Mouse (Mus musculus) CH12.LX (cell line): ENCODE measurements around the gene Ncor2. TPM values are rescaled to one million over a fixed set of nuclear protein-coding genes. Genes with fewer than 3 reads are reported as not detected.

ENCODE experiments used
- DNase-seq: peaks from one replicate; pipeline ENCODE4 v3.0.0-alpha.2; 2013; ENCODE audit errors: extremely low read depth
- H3K27ac ChIP-seq: 2 replicates; pipeline ENCODE4 v1.5.1; 2012; ENCODE audit warnings: low read depth, mild to moderate bottlenecking, control low read depth, moderate library complexity; ENCODE audit not compliant: insufficient read depth
- H3K27me3 ChIP-seq: replicated peaks from 2 replicates; pipeline ENCODE3; 2012; ENCODE audit warnings: inconsistent platforms
- H3K36me3 ChIP-seq, 2 experiments: replicated peaks in 1 of 2; 2 replicates each; pipeline versions ENCODE3 to v1.6.1; 2012; ENCODE audit warnings: inconsistent platforms in 1 of 2, low read length in 1 of 2, mild to moderate bottlenecking in 1 of 2, mixed read lengths in 1 of 2, moderate library complexity in 1 of 2; ENCODE audit not compliant: control insufficient read depth in 1 of 2, insufficient read depth in 1 of 2
- H3K4me1 ChIP-seq, 2 experiments: 2 replicates each; pipeline ENCODE4 v1.6.1; 2012; ENCODE audit warnings: inconsistent platforms in 1 of 2, moderate library complexity in 1 of 2; ENCODE audit not compliant: insufficient read depth in 2 of 2, control insufficient read depth in 1 of 2
- H3K4me2 ChIP-seq: 2 replicates; pipeline ENCODE4 v1.6.1; 2012; ENCODE audit warnings: low read depth, mild to moderate bottlenecking, control low read depth; ENCODE audit not compliant: poor library complexity, insufficient read depth, severe bottlenecking
- H3K4me3 ChIP-seq, 3 experiments: fragments of 150-350 bp in 1 of 3; sonication (generic) in 1 of 3; replicated peaks in 1 of 3; 2 replicates each; pipeline versions ENCODE3 to v1.5.1; 2011 to 2012; ENCODE audit warnings: low read depth in 2 of 3, low read length in 2 of 3, mild to moderate bottlenecking in 2 of 3, moderate library complexity in 2 of 3, control low read depth in 1 of 3, improper control_type of control experiment in 1 of 3, inconsistent platforms in 1 of 3, mixed read lengths in 1 of 3; ENCODE audit not compliant: poor library complexity in 1 of 3
- H3K79me2 ChIP-seq: replicated peaks from 2 replicates; pipeline ENCODE4 v1.6.1; 2012; ENCODE audit warnings: mild to moderate bottlenecking, moderate library complexity; ENCODE audit not compliant: control insufficient read depth, poor library complexity, insufficient read depth, severe bottlenecking; ENCODE audit errors: extremely low read depth
- H3K9ac ChIP-seq: 2 replicates; pipeline ENCODE4 v1.6.1; 2012; ENCODE audit warnings: low read depth, mild to moderate bottlenecking, control low read depth, moderate library complexity; ENCODE audit not compliant: insufficient read depth
- H3K9me3 ChIP-seq: replicated peaks from 2 replicates; pipeline ENCODE3; 2012; ENCODE audit warnings: low read length, inconsistent platforms, mixed read lengths
- CHD1 ChIP-seq: IDR thresholded peaks from 2 replicates; pipeline ENCODE4 v1.6.1; 2012; ENCODE audit warnings: low read depth, low read length, improper control_type of control experiment, inconsistent platforms
- CHD2 ChIP-seq: IDR thresholded peaks from 2 replicates; pipeline ENCODE4 v1.6.1; 2011; ENCODE audit warnings: low read length, improper control_type of control experiment
- CTCF ChIP-seq, 2 experiments: IDR thresholded peaks in 1 of 2; conservative IDR thresholded peaks in 1 of 2; 2 replicates each; pipeline ENCODE4 v1.5.1; 2011 to 2012; ENCODE audit warnings: low read depth in 2 of 2, low read length in 2 of 2, improper control_type of control experiment in 1 of 2, inconsistent platforms in 1 of 2, mild to moderate bottlenecking in 1 of 2, moderate library complexity in 1 of 2
- EP300 ChIP-seq: IDR thresholded peaks from 2 replicates; pipeline ENCODE4 v1.6.1; 2011; ENCODE audit warnings: low read length, improper control_type of control experiment
- ETS1 ChIP-seq: conservative IDR thresholded peaks from 2 replicates; pipeline ENCODE4 v1.6.1; 2012; ENCODE audit warnings: low read depth, mild to moderate bottlenecking, inconsistent platforms, low read length, improper control_type of control experiment, moderate library complexity
- GABPA ChIP-seq: IDR thresholded peaks from 2 replicates; pipeline ENCODE4 v1.6.1; 2012; ENCODE audit warnings: low read depth, low read length, improper control_type of control experiment, inconsistent platforms; ENCODE audit not compliant: insufficient replicate concordance
- HCFC1 ChIP-seq: IDR thresholded peaks from 2 replicates; pipeline ENCODE4 v1.6.1; 2012; ENCODE audit warnings: low read depth, mild to moderate bottlenecking, inconsistent platforms, low read length, improper control_type of control experiment
- IRF4 ChIP-seq: IDR thresholded peaks from 2 replicates; pipeline ENCODE4 v1.6.1; 2014; ENCODE audit warnings: low read depth, mild to moderate bottlenecking, inconsistent platforms, low read length, improper control_type of control experiment
- KAT2A ChIP-seq: IDR thresholded peaks from 2 replicates; pipeline ENCODE4 v1.6.1; 2012; ENCODE audit warnings: low read length, improper control_type of control experiment, inconsistent platforms; ENCODE audit not compliant: insufficient replicate concordance
- MAX ChIP-seq: IDR thresholded peaks from 2 replicates; pipeline ENCODE4 v1.6.1; 2011; ENCODE audit warnings: low read length, improper control_type of control experiment
- MAZ ChIP-seq: IDR thresholded peaks from 2 replicates; pipeline ENCODE4 v1.6.1; 2012; ENCODE audit warnings: low read depth, mild to moderate bottlenecking, inconsistent platforms, low read length, improper control_type of control experiment, moderate library complexity
- MEF2A ChIP-seq: IDR thresholded peaks from 2 replicates; pipeline ENCODE4 v1.6.1; 2014; ENCODE audit warnings: low read depth, mild to moderate bottlenecking, inconsistent platforms, low read length, improper control_type of control experiment, borderline replicate concordance
- MXI1 ChIP-seq: IDR thresholded peaks from 2 replicates; pipeline ENCODE4 v1.6.1; 2011; ENCODE audit warnings: mild to moderate bottlenecking, low read depth, low read length, improper control_type of control experiment
- NELFE ChIP-seq: IDR thresholded peaks from 2 replicates; pipeline ENCODE4 v1.6.1; 2011; ENCODE audit warnings: low read depth, low read length, improper control_type of control experiment
- NRF1 ChIP-seq: IDR thresholded peaks from 2 replicates; pipeline ENCODE4 v1.6.1; 2014; ENCODE audit warnings: low read depth, mild to moderate bottlenecking, inconsistent platforms, low read length, improper control_type of control experiment, moderate library complexity
- POLR2A ChIP-seq: IDR thresholded peaks from 2 replicates; pipeline ENCODE4 v1.6.1; 2011; ENCODE audit warnings: low read depth, mild to moderate bottlenecking, improper control_type of control experiment, low read length
- SIN3A ChIP-seq: IDR thresholded peaks from 2 replicates; pipeline ENCODE4 v1.6.1; 2012; ENCODE audit warnings: low read length, improper control_type of control experiment, inconsistent platforms
- TCF12 ChIP-seq: IDR thresholded peaks from 2 replicates; pipeline ENCODE4 v1.6.1; 2014; ENCODE audit warnings: low read depth, mild to moderate bottlenecking, inconsistent platforms, low read length, improper control_type of control experiment
- UBTF ChIP-seq: IDR thresholded peaks from 2 replicates; pipeline ENCODE4 v1.6.1; 2012; ENCODE audit warnings: low read depth, mild to moderate bottlenecking, inconsistent platforms, low read length, improper control_type of control experiment, moderate library complexity
- USF1 ChIP-seq: IDR thresholded peaks from 2 replicates; pipeline ENCODE4 v1.6.1; 2014; ENCODE audit warnings: low read depth, mild to moderate bottlenecking, inconsistent platforms, low read length, improper control_type of control experiment
- USF2 ChIP-seq: conservative IDR thresholded peaks from 2 replicates; pipeline ENCODE4 v1.6.1; 2011; ENCODE audit warnings: low read depth, low read length, improper control_type of control experiment
- ZC3H11A ChIP-seq: IDR thresholded peaks from 2 replicates; pipeline ENCODE4 v1.6.1; 2012; ENCODE audit warnings: low read depth, mild to moderate bottlenecking, inconsistent platforms, low read length, improper control_type of control experiment
- ZKSCAN1 ChIP-seq: IDR thresholded peaks from 2 replicates; pipeline ENCODE4 v1.6.1; 2012; ENCODE audit warnings: low read depth, inconsistent platforms, low read length, improper control_type of control experiment, borderline replicate concordance
- ZMIZ1 ChIP-seq: IDR thresholded peaks from 2 replicates; pipeline ENCODE4 v1.6.1; 2012; ENCODE audit warnings: low read depth, mild to moderate bottlenecking, inconsistent platforms, low read length, improper control_type of control experiment
- dilution Hi-C: fragments of 300-500 bp; cut with MboI; formaldehyde crosslinking; loops from 2 replicates; pipeline ENCODE4 v1.14.3; 2020; ENCODE audit warnings: low sequenced_read_pairs; ENCODE audit not compliant: extremely low pct_unique_long_range_greater_than_20kb, extremely low pct_ligation_motif_present
- in situ Hi-C: fragments of 300-500 bp; cut with MboI; formaldehyde crosslinking; loops from 3 replicates; pipeline ENCODE4 v1.14.3; 2019; ENCODE audit warnings: low sequenced_read_pairs, low pct_ligation_motif_present, low pct_unique_long_range_greater_than_20kb, mixed read lengths
- polyA plus RNA-seq: library from polyadenylated mRNA; unstranded; fragments of >175 nt; gene quantifications from 2 replicates; pipeline ENCODE4 v1.2.1, GENCODE M21; 2012; ENCODE audit warnings: low read depth; ENCODE audit not compliant: insufficient read length
- total RNA-seq, 2 experiments: library from RNA; depleted of rRNA; stranded (reverse); fragments of 300-350 nt in 1 of 2; fragments of >200 nt in 1 of 2; gene quantifications; 2 replicates each; pipeline ENCODE4 v1.2.3; 2012 to 2014

Gene Ncor2
- total and polyA plus RNA-seq, 3 experiments, result 3.9 to 44.7 (median 10.8) TPM

DNA sequence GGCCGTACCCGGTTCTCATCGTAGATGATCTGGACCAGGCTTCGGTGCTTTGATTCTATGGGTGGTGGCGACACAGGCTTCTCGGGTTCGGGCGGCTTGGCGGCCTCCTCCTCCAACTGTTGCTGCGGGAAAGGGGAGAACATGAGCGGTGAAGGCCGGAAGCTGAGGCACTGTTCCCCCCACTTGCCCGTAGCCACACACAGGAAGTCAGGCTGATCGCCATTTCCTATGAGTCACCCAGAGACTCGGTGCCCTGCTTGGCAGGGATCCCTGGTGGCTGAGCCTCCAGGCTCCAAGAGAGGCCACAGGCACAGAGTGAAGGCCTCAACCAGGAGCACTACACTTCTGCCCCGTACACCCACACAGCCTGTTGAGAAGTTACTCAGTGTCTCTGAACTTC is 72.8 kb downstream of the Ncor2 start:
- peaks cover 2 to 15% of the 10 kb centered on the region in 2 experiments; a peak in 3 of 4 replicates for H3K4me1 ChIP-seq
- dilution Hi-C loops (no loop called here), in situ Hi-C loops (loop anchor here (5.0 kb wide), 1 partner anchor 199 kb away; no protein-coding TSS in a partner anchor)
- H3K27ac ChIP-seq, result no peak overlapping the region
- H3K4me2 ChIP-seq, result no peak overlapping the region
- no peaks in the 10 kb centered on the region for H3K27me3 ChIP-seq
- no peak overlapping the region for H3K4me3 ChIP-seq
- no peaks in the 10 kb centered on the region for H3K79me2 ChIP-seq
- H3K9ac ChIP-seq, result no peak overlapping the region
- TF ChIP-seq POLR2A, result no peak
- TF ChIP-seq IRF4, result no peak
- TF ChIP-seq HCFC1, result no peak
- TF ChIP-seq TCF12, result no peak
- TF ChIP-seq ZC3H11A, result no peak
- no peak for TF ChIP-seq CHD1
- TF ChIP-seq KAT2A, result no peak
- no peak for TF ChIP-seq ZKSCAN1
- no peak for TF ChIP-seq SIN3A
- no peak for TF ChIP-seq MEF2A
- TF ChIP-seq CTCF (conservative IDR thresholded peaks at IDR 0.05 in 1 of 2, IDR thresholded peaks at IDR 0.05 in 1 of 2; ENCODE audit: low read depth in 2 of 2, low read length in 2 of 2), result no peak
- no peak for TF ChIP-seq UBTF
- TF ChIP-seq ZMIZ1, result no peak
- TF ChIP-seq EP300, result no peak
- no peak for TF ChIP-seq USF2
- no peak for TF ChIP-seq USF1
- H3K9me3 ChIP-seq, result no peaks in the 10 kb centered on the region
- DNase-seq, result no peak
- peaks cover 56 to 97% of the 10 kb centered on the region in 2 experiments for H3K36me3 ChIP-seq

DNA sequence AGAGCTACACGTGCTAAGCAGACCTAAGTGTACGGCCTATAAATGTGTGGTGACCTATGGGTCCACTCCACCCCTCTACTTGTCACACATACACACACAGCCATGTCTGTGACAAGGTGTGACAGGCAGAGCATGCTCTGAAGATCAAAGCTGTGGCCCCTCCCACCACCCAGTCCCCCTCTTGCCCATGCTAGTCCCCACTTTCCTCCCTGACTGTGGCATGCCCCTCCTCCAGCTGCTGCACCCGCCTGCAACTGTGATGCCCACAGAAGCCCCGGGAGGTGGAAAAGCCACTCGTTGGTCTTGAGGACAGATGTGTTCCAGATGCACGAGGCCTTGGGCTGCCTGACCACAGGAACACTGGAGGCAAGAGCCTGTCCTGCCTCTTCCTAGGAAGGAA is 74.2 kb downstream of the Ncor2 start:
- dilution Hi-C loops, result no loop called here
- no peaks in the 10 kb centered on the region for H3K9me3 ChIP-seq

More for the DNA sequence above, 74.2 kb downstream of the Ncor2 start:
- no peak overlapping the region for H3K9ac ChIP-seq
- H3K4me3 ChIP-seq, result no peak overlapping the region
- H3K79me2 ChIP-seq, result no peaks in the 10 kb centered on the region
- TF ChIP-seq ETS1 (no peak), MXI1 (no peak), TCF12 (no peak), GABPA (no peak), NELFE (no peak), CTCF (conservative IDR thresholded peaks at IDR 0.05 in 1 of 2, IDR thresholded peaks at IDR 0.05 in 1 of 2; ENCODE audit: low read depth in 2 of 2, low read length in 2 of 2) (no peak), ZKSCAN1 (no peak), MAZ (no peak), IRF4 (no peak), CHD1 (no peak), MAX (no peak), CHD2 (no peak), NRF1 (no peak)
- TF ChIP-seq, all 38 proteins: peak for 0
- no peak overlapping the region for H3K4me2 ChIP-seq
- peaks cover 2 to 20% of the 10 kb centered on the region in 2 experiments; a peak in 3 of 4 replicates for H3K4me1 ChIP-seq
- H3K27me3 ChIP-seq, result no peaks in the 10 kb centered on the region
- in situ Hi-C loops, result loop anchor here (5.0 kb wide), 1 partner anchor 198 kb away; no protein-coding TSS in a partner anchor
- no peak overlapping the region for H3K27ac ChIP-seq
- H3K36me3 ChIP-seq, result peaks cover 53 to 96% of the 10 kb centered on the region in 2 experiments
- DNase-seq, result no peak
